Mouse (Mus musculus): ENCODE data around the gene Ddi2.

GRCm38 (mm10) chr4:141741856-141742255 lies 18.6 kb upstream of the Ddi2 start:
- TF ChIP-seq CTCF (IDR thresholded peaks at IDR 0.05; ENCODE audit: low read depth) (no peak), EP300 (IDR thresholded peaks at IDR 0.05; ENCODE audit: low read depth) (no peak)
